Mouse (Mus musculus): ENCODE measurements around the gene Atp2a2.
A peak's percentile ranks its signal among the peaks of the same experiment; 100 is the strongest.

GRCm38 (mm10) chr5:122502077-122502941 lies at the start of gene Atp2a2:
- TF ChIP-seq GABPA (IDR thresholded peaks at IDR 0.05; ENCODE audit: insufficient replicate concordance, low read depth, low read length) (no peak), HCFC1 (IDR thresholded peaks at IDR 0.05; ENCODE audit: low read depth, low read length) (no peak; the same call in 1 of the 2 replicates), ETS1 (conservative IDR thresholded peaks at IDR 0.05; ENCODE audit: low read depth, low read length) (no peak), TCF12 (IDR thresholded peaks at IDR 0.05; ENCODE audit: low read depth, low read length) (peak; percentile 67; the same call in 1 of the 2 replicates)

Measured in CH12.LX (cell line).